In the genomic region with DNA sequence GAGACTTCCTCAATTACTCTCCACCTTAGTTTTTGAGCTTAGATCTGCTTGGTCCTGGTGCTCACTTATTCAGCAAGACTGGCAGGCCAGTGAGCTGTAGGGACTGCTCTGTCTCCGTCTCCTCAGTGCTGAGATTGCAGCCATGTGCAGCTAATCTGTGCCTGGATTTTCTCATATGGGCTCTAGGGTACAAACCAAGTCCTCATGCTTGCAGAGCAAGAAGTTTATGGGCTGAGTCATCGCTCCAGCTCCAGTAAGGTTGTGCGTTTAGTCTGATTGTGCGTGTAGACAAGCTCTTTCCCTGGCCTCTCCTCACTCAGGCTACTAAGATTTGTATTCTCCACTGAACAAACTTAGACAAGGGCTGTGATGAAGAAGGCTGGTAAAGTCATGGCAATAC, we compare ENCODE assay signal across 18 mouse cellular contexts. TPM values are rescaled to one million over a fixed set of nuclear protein-coding genes. Genes with fewer than 3 reads are reported as not detected.
"Had no signal": no experiment of that assay in that cellular context is flagged by ENCODE, and none has a peak within 500 bp of the region (broad histone marks: within the 10 kb centered on the region; RNA-seq: fewer than 3 reads in every experiment).

No protein-coding gene starts in this region.

- DNase-seq: kidney, adult 11 months; kidney, postnatal 10 days; right cerebral cortex, adult 18-20 months; right cerebral cortex, postnatal 25 days; spleen, adult 18-20 months; thymus, postnatal 14 days had no signal

RNA-seq across cellular contexts. Expression of gene Akr1d1, which starts 43.5 kb away (rescaled TPM):
- total RNA-seq: layer of hippocampus, postnatal 14 days; left cerebral cortex, adult 18-20 months; left cerebral cortex, postnatal 14 days; megakaryocyte-erythroid progenitor cell, adult 5-6 weeks; midbrain, postnatal 0 days had no signal
- polyA plus RNA-seq: hindbrain, embryonic 15.5 days; large intestine, adult 2 months; limb, embryonic 10.5 days; lung, embryonic 15.5 days; midbrain, embryonic 13.5 days; midbrain, postnatal 0 days; neural tube, embryonic 14.5 days; stomach, embryonic 14.5 days had no signal
